Mouse (Mus musculus) left cerebral cortex, adult 8-10 months (tissue): ENCODE data around the gene Hmcn2. TPM values are rescaled to one million over a fixed set of nuclear protein-coding genes. Genes with fewer than 3 reads are reported as not detected.

ENCODE experiments used
- DNase-seq, 2 experiments: peaks; one replicate each; pipeline ENCODE4 v3.0.0; 2022; ENCODE audit warnings: low spot score in 2 of 2
- total RNA-seq, 4 experiments: library from RNA; stranded (reverse); gene quantifications; 2 replicates each; pipeline ENCODE4 v1.2.4; 2022

The Hmcn2 gene
- total RNA-seq, 4 experiments from 2014 or later = 0.28 to 1.1 (median 0.42) TPM

- DNase-seq = no peak
These were observed 9.2 kb upstream of the Hmcn2 start for GRCm38 (mm10) chr2:31304801-31305665.

DNA sequence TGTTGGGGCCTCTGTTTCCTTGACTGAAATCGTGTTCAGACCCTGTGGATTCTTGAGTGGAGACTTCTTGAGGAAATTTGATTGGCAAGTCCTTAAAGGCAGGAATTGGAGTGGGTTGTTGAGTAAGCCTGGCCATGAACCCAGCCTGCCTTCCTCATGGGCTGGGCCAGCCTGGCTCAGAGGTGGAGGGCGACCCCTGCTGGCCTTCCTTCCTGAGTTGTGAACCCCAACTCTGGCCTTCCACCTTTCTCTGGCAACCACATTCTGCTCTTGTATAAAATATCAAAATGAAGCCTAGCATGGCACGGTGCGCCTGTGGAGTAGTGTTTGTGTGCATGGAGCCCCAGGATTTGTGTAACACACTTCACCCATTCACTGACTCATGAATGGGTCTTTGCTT, 8.5 kb upstream of the Hmcn2 start:
- no peak for DNase-seq

DNA sequence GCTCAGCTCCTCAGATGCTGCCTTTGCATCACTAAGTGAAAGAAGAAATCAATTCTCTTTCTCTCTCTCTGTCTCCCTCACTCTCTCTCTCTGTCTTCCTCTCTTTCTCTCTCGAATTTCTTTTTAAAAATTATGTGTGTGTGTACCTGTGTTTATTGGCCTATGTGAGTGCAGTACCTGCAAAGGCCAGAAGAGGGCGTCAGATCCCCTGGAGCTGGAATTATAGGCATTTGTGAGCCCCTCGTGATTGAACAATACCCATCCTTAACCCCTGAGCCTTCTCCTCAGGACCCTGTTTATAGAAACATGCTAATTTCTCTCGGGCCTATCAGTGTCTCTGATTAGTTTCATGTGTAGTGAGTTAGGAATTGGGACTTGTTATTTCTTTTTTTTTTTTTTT, 6.0 kb upstream of the Hmcn2 start:
- no peak for DNase-seq

DNA sequence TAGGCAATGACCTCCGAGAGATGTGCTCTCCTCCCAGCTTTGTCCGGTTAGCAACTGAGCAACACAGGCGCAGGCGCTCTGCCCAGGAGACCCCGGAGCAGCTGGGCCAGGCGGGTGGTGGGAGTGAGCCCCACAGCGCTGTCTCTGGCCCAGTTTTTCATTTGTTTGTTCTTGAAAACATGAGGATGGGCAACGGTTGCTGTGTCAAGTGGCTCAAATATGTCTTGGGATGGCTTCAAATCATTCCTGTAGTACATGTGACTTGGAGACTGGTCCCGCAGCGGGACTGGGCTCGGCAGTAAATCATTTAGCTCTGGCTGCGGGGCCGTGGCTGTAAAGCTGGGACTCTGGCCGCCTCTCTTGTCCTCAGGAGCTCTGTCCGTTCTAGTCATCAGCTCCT, 4.7 kb upstream of the Hmcn2 start:
- DNase-seq = no peak

DNA sequence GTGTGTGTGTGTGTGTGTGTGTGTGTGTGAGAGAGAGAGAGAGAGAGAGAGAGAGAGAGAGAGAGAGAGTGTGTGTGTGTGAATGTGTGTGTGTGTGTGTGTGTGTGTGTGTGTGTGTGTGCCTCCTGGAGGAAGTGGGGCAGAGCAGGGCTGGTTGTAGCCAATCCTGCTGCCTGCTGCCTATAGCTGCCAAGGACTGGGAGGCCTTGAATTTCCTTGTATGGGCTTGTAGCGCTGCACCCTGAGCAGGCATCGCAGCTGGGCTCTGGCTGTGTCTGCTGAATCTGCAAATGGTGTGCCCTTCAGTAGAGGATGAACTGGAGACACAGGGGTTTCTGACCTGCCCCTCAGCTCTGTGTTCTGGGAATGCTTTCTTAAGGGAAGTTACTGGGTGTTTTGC, 3.9 kb downstream of the Hmcn2 start:
- no peak for DNase-seq

DNA sequence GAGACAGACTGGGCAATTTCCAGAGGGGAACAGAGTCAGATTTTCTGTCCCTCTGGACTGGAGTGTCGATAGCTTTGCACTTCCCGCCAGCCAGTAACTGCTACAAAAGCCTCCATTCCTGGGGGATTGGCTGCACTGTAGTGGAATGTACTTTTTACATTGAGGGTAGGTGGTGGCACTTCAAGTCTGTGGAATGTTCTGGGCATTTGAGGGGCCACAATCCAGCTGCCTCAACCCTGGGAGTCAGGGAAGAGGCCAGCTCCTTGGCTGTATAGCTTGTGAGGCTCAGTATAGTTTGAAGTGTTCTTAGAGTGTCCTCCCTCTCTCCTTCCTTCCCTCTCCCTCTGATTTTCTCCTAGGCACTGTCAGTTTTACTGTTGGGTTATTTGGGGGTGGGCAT, 5.0 kb downstream of the Hmcn2 start:
- DNase-seq = no peak

- no peak for DNase-seq
These were observed 13.0 kb downstream of the Hmcn2 start for GRCm38 (mm10) chr2:31327186-31327585.

GRCm38 (mm10) chr2:31337706-31338330, 23.6 kb downstream of the Hmcn2 start:
- no peak for DNase-seq

- no peak for DNase-seq
These were observed 25.6 kb downstream of the Hmcn2 start for GRCm38 (mm10) chr2:31339826-31340225.

- no peak for DNase-seq
These were observed 27.7 kb downstream of the Hmcn2 start for GRCm38 (mm10) chr2:31341726-31342535.

DNA sequence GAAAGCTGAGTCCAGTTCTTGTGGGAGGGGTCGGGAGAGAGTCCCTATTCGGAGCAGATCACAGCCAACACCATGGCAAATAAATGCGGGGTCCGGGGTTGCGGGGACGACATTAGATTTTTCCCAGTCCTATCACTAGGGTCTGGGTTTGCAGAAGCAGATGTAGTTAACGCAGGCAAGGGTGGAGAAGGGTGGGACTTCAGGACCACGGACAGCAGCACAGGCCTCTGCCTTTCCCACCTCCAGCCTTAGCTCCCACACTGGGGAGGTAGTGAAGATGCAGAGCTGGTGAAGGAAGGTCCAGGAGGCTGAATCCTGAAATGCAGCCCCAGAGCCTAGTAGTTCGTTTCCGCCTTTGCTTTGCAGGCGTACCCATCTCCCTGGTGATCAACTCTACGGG, 31.9 kb downstream of the Hmcn2 start:
- no peak for DNase-seq

GRCm38 (mm10) chr2:31348373-31348772, 34.2 kb downstream of the Hmcn2 start:
- no peak for DNase-seq

DNA sequence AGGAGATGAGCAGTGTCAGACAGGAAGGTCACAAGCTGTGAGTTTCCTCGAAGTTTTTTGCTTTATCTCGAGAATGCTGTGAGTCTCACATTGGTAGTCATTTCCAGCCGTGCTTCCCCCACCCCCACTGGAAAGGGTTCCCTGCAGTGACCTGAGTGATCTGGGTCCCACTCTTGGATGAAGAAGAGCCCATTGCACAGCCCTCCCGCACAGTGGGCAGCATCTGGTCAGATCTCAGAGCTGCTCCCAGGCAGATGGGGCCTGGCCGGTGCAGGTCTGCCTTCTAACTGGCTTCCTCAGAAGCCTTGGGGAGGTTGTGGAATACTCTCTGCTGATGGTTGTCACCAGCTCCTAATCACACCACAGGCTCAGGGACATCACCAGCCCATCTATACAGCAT, 34.6 kb downstream of the Hmcn2 start:
- no peak for DNase-seq

DNA sequence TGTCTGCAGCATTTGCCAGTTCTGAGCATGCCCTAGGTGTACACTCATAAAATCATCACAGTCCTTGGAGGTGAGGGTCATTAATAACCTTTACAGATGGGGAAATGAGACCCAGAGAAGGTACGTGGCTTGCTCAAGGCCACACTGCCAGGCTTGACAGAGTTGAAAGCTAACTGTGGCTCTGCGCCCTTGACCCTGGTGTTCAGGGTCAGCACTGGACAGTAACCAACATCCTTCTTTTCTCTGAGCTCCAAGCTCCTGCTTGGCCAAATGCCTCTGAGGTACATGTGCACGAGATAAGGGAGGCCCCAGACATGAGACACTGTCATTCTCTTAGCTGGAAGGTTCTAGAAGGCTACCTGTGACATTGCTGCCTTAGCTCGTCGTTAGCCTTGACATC, 42.6 kb downstream of the Hmcn2 start:
- no peak for DNase-seq

DNA sequence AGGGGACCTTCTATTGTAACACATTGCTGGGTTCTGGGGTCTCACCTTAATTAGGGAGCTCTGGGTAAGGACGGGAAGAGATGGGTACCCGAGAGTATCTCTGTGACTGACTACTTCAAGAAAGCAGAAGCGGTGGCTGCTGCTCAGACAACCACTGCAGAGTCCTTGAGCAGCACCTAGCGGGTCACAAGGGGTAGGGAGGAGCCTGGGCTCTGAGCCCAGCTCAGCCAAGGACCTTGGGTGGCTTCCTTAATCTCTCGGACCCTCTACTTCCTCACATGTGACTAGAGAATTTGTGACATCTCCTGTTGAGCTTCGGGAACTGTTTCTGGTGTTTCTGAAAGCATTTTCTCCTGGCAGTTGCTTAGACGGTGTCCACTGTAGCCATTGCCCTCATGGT, 45.1 kb downstream of the Hmcn2 start:
- DNase-seq = no peak

DNA sequence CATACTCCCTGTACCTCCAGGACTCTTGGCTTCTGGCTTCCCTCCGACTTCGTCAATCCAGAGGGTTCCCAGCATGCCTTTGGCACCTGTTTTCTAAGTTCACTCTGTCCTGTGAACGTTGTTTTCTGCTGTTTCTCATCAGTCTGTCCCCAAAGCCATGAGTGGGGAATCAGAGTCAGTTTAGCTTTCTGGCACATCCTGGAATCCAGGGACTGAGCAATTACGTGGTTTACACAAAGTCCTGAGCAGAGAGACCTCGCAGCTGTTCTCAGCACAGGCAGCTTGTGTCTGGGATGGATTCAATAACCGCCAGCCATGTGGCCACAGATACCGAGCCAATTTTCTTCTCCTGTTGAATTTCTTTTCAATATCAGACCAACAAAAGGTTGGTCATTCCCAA, 53.0 kb downstream of the Hmcn2 start:
- DNase-seq = no peak

- no peak for DNase-seq
These were observed 57.2 kb downstream of the Hmcn2 start for GRCm38 (mm10) chr2:31371396-31371795.

GRCm38 (mm10) chr2:31372186-31372585, 58.0 kb downstream of the Hmcn2 start:
- no peak for DNase-seq

- no peak for DNase-seq
These were observed 60.2 kb downstream of the Hmcn2 start for GRCm38 (mm10) chr2:31374415-31374814.

DNA sequence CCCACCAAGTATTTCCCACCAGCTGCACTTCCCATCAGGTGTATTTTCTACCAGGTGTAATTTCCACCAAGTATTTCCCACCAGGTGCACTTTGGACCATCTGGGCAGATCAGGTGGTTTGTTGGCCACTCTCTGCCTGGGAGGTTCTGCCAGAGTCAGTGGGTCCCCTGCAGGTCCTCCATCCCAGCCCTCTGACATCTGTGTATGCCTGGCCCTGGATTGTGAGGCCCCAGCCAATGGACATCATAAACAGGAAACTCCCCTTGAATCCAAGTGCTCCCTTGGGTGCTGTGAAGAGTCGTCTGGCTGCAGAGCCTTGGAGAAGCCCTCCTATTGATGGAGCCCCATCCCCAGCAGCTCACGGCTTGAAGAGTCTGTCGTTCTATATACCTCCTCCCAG, 61.8 kb downstream of the Hmcn2 start:
- DNase-seq = no peak

- no peak for DNase-seq
These were observed 63.3 kb downstream of the Hmcn2 start for GRCm38 (mm10) chr2:31377481-31377880.

GRCm38 (mm10) chr2:31381292-31381846, 67.2 kb downstream of the Hmcn2 start:
- peak; percentile 16 to 28 for DNase-seq
